Mouse (Mus musculus) CH12.LX (cell line): ENCODE measurements at regions not wholly inside any gene's neighbourhood (a gene's known extent, or its start where the extent isn't known, plus 50 kb on each side); places are given as distances from the start of the nearest gene placed in this dataset.

Experiments
- DNase-seq: peaks from one replicate; pipeline ENCODE4 v3.0.0-alpha.2; 2013; ENCODE audit errors: extremely low read depth
- H3K27ac ChIP-seq: 2 replicates; pipeline ENCODE4 v1.5.1; 2012; ENCODE audit warnings: low read depth, mild to moderate bottlenecking, control low read depth, moderate library complexity; ENCODE audit not compliant: insufficient read depth
- H3K27me3 ChIP-seq: replicated peaks from 2 replicates; pipeline ENCODE3; 2012; ENCODE audit warnings: inconsistent platforms
- H3K36me3 ChIP-seq, 2 experiments: replicated peaks in 1 of 2; 2 replicates each; pipeline versions ENCODE3 to v1.6.1; 2012; ENCODE audit warnings: inconsistent platforms in 1 of 2, low read length in 1 of 2, mild to moderate bottlenecking in 1 of 2, mixed read lengths in 1 of 2, moderate library complexity in 1 of 2; ENCODE audit not compliant: control insufficient read depth in 1 of 2, insufficient read depth in 1 of 2
- H3K4me1 ChIP-seq, 2 experiments: 2 replicates each; pipeline ENCODE4 v1.6.1; 2012; ENCODE audit warnings: inconsistent platforms in 1 of 2, moderate library complexity in 1 of 2; ENCODE audit not compliant: insufficient read depth in 2 of 2, control insufficient read depth in 1 of 2
- H3K4me2 ChIP-seq: 2 replicates; pipeline ENCODE4 v1.6.1; 2012; ENCODE audit warnings: low read depth, mild to moderate bottlenecking, control low read depth; ENCODE audit not compliant: poor library complexity, insufficient read depth, severe bottlenecking
- H3K4me3 ChIP-seq, 3 experiments: fragments of 150-350 bp in 1 of 3; sonication (generic) in 1 of 3; replicated peaks in 1 of 3; 2 replicates each; pipeline versions ENCODE3 to v1.5.1; 2011 to 2012; ENCODE audit warnings: low read depth in 2 of 3, low read length in 2 of 3, mild to moderate bottlenecking in 2 of 3, moderate library complexity in 2 of 3, control low read depth in 1 of 3, improper control_type of control experiment in 1 of 3, inconsistent platforms in 1 of 3, mixed read lengths in 1 of 3; ENCODE audit not compliant: poor library complexity in 1 of 3
- H3K79me2 ChIP-seq: replicated peaks from 2 replicates; pipeline ENCODE4 v1.6.1; 2012; ENCODE audit warnings: mild to moderate bottlenecking, moderate library complexity; ENCODE audit not compliant: control insufficient read depth, poor library complexity, insufficient read depth, severe bottlenecking; ENCODE audit errors: extremely low read depth
- H3K9ac ChIP-seq: 2 replicates; pipeline ENCODE4 v1.6.1; 2012; ENCODE audit warnings: low read depth, mild to moderate bottlenecking, control low read depth, moderate library complexity; ENCODE audit not compliant: insufficient read depth
- H3K9me3 ChIP-seq: replicated peaks from 2 replicates; pipeline ENCODE3; 2012; ENCODE audit warnings: low read length, inconsistent platforms, mixed read lengths
- BHLHE40 ChIP-seq: IDR thresholded peaks from 2 replicates; pipeline ENCODE4 v1.6.1; 2011; ENCODE audit warnings: mild to moderate bottlenecking, low read depth, low read length, improper control_type of control experiment
- CHD1 ChIP-seq: IDR thresholded peaks from 2 replicates; pipeline ENCODE4 v1.6.1; 2012; ENCODE audit warnings: low read depth, low read length, improper control_type of control experiment, inconsistent platforms
- CTCF ChIP-seq, 2 experiments: IDR thresholded peaks in 1 of 2; conservative IDR thresholded peaks in 1 of 2; 2 replicates each; pipeline ENCODE4 v1.5.1; 2011 to 2012; ENCODE audit warnings: low read depth in 2 of 2, low read length in 2 of 2, improper control_type of control experiment in 1 of 2, inconsistent platforms in 1 of 2, mild to moderate bottlenecking in 1 of 2, moderate library complexity in 1 of 2
- E2F4 ChIP-seq: IDR thresholded peaks from 2 replicates; pipeline ENCODE4 v1.6.1; 2011; ENCODE audit warnings: low read depth, low read length, improper control_type of control experiment; ENCODE audit not compliant: insufficient replicate concordance
- ELF1 ChIP-seq: IDR thresholded peaks from 2 replicates; pipeline ENCODE4 v1.6.1; 2014; ENCODE audit warnings: low read depth, mild to moderate bottlenecking, inconsistent platforms, low read length, improper control_type of control experiment
- ETS1 ChIP-seq: conservative IDR thresholded peaks from 2 replicates; pipeline ENCODE4 v1.6.1; 2012; ENCODE audit warnings: low read depth, mild to moderate bottlenecking, inconsistent platforms, low read length, improper control_type of control experiment, moderate library complexity
- GABPA ChIP-seq: IDR thresholded peaks from 2 replicates; pipeline ENCODE4 v1.6.1; 2012; ENCODE audit warnings: low read depth, low read length, improper control_type of control experiment, inconsistent platforms; ENCODE audit not compliant: insufficient replicate concordance
- JUN ChIP-seq: IDR thresholded peaks from 2 replicates; pipeline ENCODE4 v1.6.1; 2011; ENCODE audit warnings: low read depth, mild to moderate bottlenecking, low read length, improper control_type of control experiment, moderate library complexity; ENCODE audit not compliant: insufficient read depth
- JUND ChIP-seq: conservative IDR thresholded peaks from 2 replicates; pipeline ENCODE4 v1.6.1; 2011; ENCODE audit warnings: low read depth, low read length, improper control_type of control experiment
- KAT2A ChIP-seq: IDR thresholded peaks from 2 replicates; pipeline ENCODE4 v1.6.1; 2012; ENCODE audit warnings: low read length, improper control_type of control experiment, inconsistent platforms; ENCODE audit not compliant: insufficient replicate concordance
- MAX ChIP-seq: IDR thresholded peaks from 2 replicates; pipeline ENCODE4 v1.6.1; 2011; ENCODE audit warnings: low read length, improper control_type of control experiment
- MAZ ChIP-seq: IDR thresholded peaks from 2 replicates; pipeline ENCODE4 v1.6.1; 2012; ENCODE audit warnings: low read depth, mild to moderate bottlenecking, inconsistent platforms, low read length, improper control_type of control experiment, moderate library complexity
- MEF2A ChIP-seq: IDR thresholded peaks from 2 replicates; pipeline ENCODE4 v1.6.1; 2014; ENCODE audit warnings: low read depth, mild to moderate bottlenecking, inconsistent platforms, low read length, improper control_type of control experiment, borderline replicate concordance
- MYC ChIP-seq: IDR thresholded peaks from 2 replicates; pipeline ENCODE4 v1.6.1; 2011; ENCODE audit warnings: low read depth, mild to moderate bottlenecking, improper control_type of control experiment, low read length
- NELFE ChIP-seq: IDR thresholded peaks from 2 replicates; pipeline ENCODE4 v1.6.1; 2011; ENCODE audit warnings: low read depth, low read length, improper control_type of control experiment
- NRF1 ChIP-seq: IDR thresholded peaks from 2 replicates; pipeline ENCODE4 v1.6.1; 2014; ENCODE audit warnings: low read depth, mild to moderate bottlenecking, inconsistent platforms, low read length, improper control_type of control experiment, moderate library complexity
- POLR2AphosphoS2 ChIP-seq: IDR thresholded peaks from 2 replicates; pipeline ENCODE4 v1.6.1; 2011; ENCODE audit warnings: low read depth, low read length, improper control_type of control experiment
- RAD21 ChIP-seq: IDR thresholded peaks from 2 replicates; pipeline ENCODE4 v1.6.1; 2011; ENCODE audit warnings: low read depth, mild to moderate bottlenecking, low read length, improper control_type of control experiment, moderate library complexity
- SMC3 ChIP-seq: IDR thresholded peaks from 2 replicates; pipeline ENCODE4 v1.6.1; 2011; ENCODE audit warnings: low read depth, low read length, improper control_type of control experiment
- TCF12 ChIP-seq: IDR thresholded peaks from 2 replicates; pipeline ENCODE4 v1.6.1; 2014; ENCODE audit warnings: low read depth, mild to moderate bottlenecking, inconsistent platforms, low read length, improper control_type of control experiment
- UBTF ChIP-seq: IDR thresholded peaks from 2 replicates; pipeline ENCODE4 v1.6.1; 2012; ENCODE audit warnings: low read depth, mild to moderate bottlenecking, inconsistent platforms, low read length, improper control_type of control experiment, moderate library complexity
- ZC3H11A ChIP-seq: IDR thresholded peaks from 2 replicates; pipeline ENCODE4 v1.6.1; 2012; ENCODE audit warnings: low read depth, mild to moderate bottlenecking, inconsistent platforms, low read length, improper control_type of control experiment
- ZKSCAN1 ChIP-seq: IDR thresholded peaks from 2 replicates; pipeline ENCODE4 v1.6.1; 2012; ENCODE audit warnings: low read depth, inconsistent platforms, low read length, improper control_type of control experiment, borderline replicate concordance
- ZNF384 ChIP-seq: IDR thresholded peaks from 2 replicates; pipeline ENCODE4 v1.6.1; 2012; ENCODE audit warnings: low read depth, low read length, improper control_type of control experiment, inconsistent platforms
- dilution Hi-C: fragments of 300-500 bp; cut with MboI; formaldehyde crosslinking; loops from 2 replicates; pipeline ENCODE4 v1.14.3; 2020; ENCODE audit warnings: low sequenced_read_pairs; ENCODE audit not compliant: extremely low pct_unique_long_range_greater_than_20kb, extremely low pct_ligation_motif_present
- in situ Hi-C: fragments of 300-500 bp; cut with MboI; formaldehyde crosslinking; loops from 3 replicates; pipeline ENCODE4 v1.14.3; 2019; ENCODE audit warnings: low sequenced_read_pairs, low pct_ligation_motif_present, low pct_unique_long_range_greater_than_20kb, mixed read lengths

DNA sequence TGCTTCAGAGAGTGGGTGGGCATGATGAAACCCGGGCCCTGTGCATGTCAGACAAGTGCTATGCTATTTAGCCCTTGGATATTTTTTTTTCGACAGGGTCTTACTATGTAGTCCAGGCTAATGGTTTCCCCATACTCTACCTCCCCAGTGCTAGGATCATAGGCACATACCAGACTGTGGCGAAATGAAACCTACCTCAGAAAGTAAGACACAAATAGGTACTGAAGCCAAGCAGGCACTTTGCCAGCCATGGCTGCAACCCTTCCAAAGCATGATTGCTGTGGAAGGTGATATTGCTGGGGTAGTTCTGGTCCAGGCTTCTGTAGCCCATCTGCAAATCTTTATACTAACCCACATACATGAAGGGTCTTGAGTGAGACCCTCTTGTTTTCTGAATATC, 259.1 kb upstream of the Zmiz1 start:
- dilution Hi-C loops = no loop called here
- Histone ChIP-seq H3K79me2 (no peaks in the 10 kb centered on the region), H3K9ac (no peak overlapping the region), H3K9me3 (no peaks in the 10 kb centered on the region), H3K4me1 (peaks cover 0 to 9% of the 10 kb centered on the region in 2 experiments; a peak in 1 of 4 replicates), H3K4me3 (no peak overlapping the region), H3K4me2 (no peak overlapping the region), H3K36me3 (no peaks in the 10 kb centered on the region), H3K27ac (no peak overlapping the region), H3K27me3 (no peaks in the 10 kb centered on the region)
- no peak for DNase-seq
- no peak for TF ChIP-seq MEF2A
- no peak for TF ChIP-seq GABPA
- no peak for TF ChIP-seq MAZ
- no peak for TF ChIP-seq MYC
- TF ChIP-seq NELFE = no peak
- no peak for TF ChIP-seq JUND
- TF ChIP-seq E2F4 = no peak
- no peak for TF ChIP-seq CTCF (conservative IDR thresholded peaks at IDR 0.05 in 1 of 2, IDR thresholded peaks at IDR 0.05 in 1 of 2; ENCODE audit: low read depth in 2 of 2, low read length in 2 of 2)
- TF ChIP-seq ELF1 = no peak
- no peak for TF ChIP-seq JUN
- TF ChIP-seq POLR2AphosphoS2 = no peak
- in situ Hi-C loops = no loop called here

DNA sequence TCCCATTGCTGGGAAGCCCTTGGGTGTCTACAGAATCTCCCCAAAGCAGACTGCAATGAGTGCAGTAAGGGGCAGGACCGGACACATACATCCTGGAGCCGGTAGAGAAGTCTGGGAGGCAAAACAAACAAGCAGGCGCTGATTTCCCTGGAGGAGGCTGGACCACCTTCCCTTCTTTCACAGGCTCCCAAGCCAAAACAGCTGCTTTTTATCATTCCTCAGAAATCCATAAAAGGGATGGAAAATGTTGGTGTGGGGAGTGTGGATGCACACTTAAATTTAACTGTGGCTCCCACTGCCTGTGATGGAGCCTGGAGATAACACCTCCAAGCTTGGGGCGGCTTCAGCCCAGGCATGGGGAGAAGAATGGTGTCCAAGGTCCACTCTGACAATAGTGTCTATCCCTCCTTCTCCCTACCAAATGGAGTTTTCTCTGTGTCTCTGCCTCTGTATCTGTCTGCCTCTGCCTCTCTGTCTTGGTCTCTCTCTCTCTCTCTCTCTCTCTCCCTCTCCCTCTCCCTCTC, 258.3 kb upstream of the Zmiz1 start:
- peaks cover 0 to 9% of the 10 kb centered on the region in 2 experiments; a peak in 1 of 4 replicates for H3K4me1 ChIP-seq
- dilution Hi-C loops = no loop called here
- no peak overlapping the region for H3K9ac ChIP-seq
- TF ChIP-seq CTCF (conservative IDR thresholded peaks at IDR 0.05 in 1 of 2, IDR thresholded peaks at IDR 0.05 in 1 of 2; ENCODE audit: low read depth in 2 of 2, low read length in 2 of 2) (no peak), TCF12 (no peak), NRF1 (no peak), ELF1 (no peak), ZC3H11A (no peak), MAX (no peak), ETS1 (no peak), KAT2A (no peak), MYC (no peak), UBTF (no peak), RAD21 (no peak), ZKSCAN1 (no peak), NELFE (no peak), ZNF384 (no peak), CHD1 (no peak), BHLHE40 (no peak), MAZ (no peak), E2F4 (no peak), SMC3 (no peak)
- TF ChIP-seq, all 38 proteins: peak for 0
- no peak overlapping the region for H3K4me3 ChIP-seq
- H3K79me2 ChIP-seq = no peaks in the 10 kb centered on the region
- DNase-seq = no peak
- no peak overlapping the region for H3K27ac ChIP-seq
- H3K9me3 ChIP-seq = no peaks in the 10 kb centered on the region
- no peaks in the 10 kb centered on the region for H3K36me3 ChIP-seq
- no peaks in the 10 kb centered on the region for H3K27me3 ChIP-seq
- in situ Hi-C loops = no loop called here
- no peak overlapping the region for H3K4me2 ChIP-seq
